Mouse (Mus musculus) lung, postnatal 0 days (tissue): ENCODE measurements at regions not wholly inside any gene's neighbourhood (a gene's known extent, or its start where the extent isn't known, plus 50 kb on each side); places are given as distances from the start of the nearest gene placed in this dataset.

Experiments
- CTCF ChIP-seq: IDR thresholded peaks from 2 replicates; pipeline ENCODE4 v1.5.1; 2016; ENCODE audit warnings: antibody characterized with exemption, mild to moderate bottlenecking
- EP300 ChIP-seq: IDR thresholded peaks from 2 replicates; pipeline ENCODE4 v1.6.1; 2016; ENCODE audit warnings: antibody characterized with exemption, mild to moderate bottlenecking, control low read depth

- TF ChIP-seq CTCF, result peak; percentile 62
- TF ChIP-seq EP300, result no peak
These were observed 163.1 kb upstream of the Zfp960 start for GRCm38 (mm10) chr17:16900791-16901190.
